Mouse (Mus musculus): ENCODE measurements at regions not wholly inside any gene's neighbourhood (a gene's known extent, or its start where the extent isn't known, plus 50 kb on each side); places are given as distances from the start of the nearest gene placed in this dataset.
"Not testable (repeated sequence)": the region's sequence is repeated elsewhere in the genome, so short reads cannot be mapped to it uniquely, and the experiment has no call there.

- DNase-seq (ENCODE audit: low spot score in 2 of 2) = no peak
- intact Hi-C loops (cut with DNase I) = no loop called here
Measured at GRCm38 (mm10) chr7:138514171-138514570, 116.6 kb upstream of the Tcerg1l start.

- no peak for DNase-seq (ENCODE audit: low spot score in 2 of 2)
- intact Hi-C loops (cut with DNase I) = no loop called here
Measured at GRCm38 (mm10) chr7:138505205-138505604, 107.7 kb upstream of the Tcerg1l start.

GRCm38 (mm10) chr7:138503986-138504385 lies 106.5 kb upstream of the Tcerg1l start:
- intact Hi-C loops (cut with DNase I) = no loop called here
- DNase-seq (ENCODE audit: low spot score in 2 of 2) = no peak

GRCm38 (mm10) chr7:138503016-138503415 lies 105.5 kb upstream of the Tcerg1l start:
- intact Hi-C loops (cut with DNase I) = no loop called here
- no peak for DNase-seq (ENCODE audit: low spot score in 2 of 2)

- intact Hi-C loops (cut with DNase I) = no loop called here
- peak in 1 of 2 experiments; percentile 15 for DNase-seq (ENCODE audit: low spot score in 2 of 2)
Measured at GRCm38 (mm10) chr7:138501347-138502014, 104.0 kb upstream of the Tcerg1l start.

GRCm38 (mm10) chr7:138497771-138498170 lies 100.2 kb upstream of the Tcerg1l start:
- intact Hi-C loops (cut with DNase I) = no loop called here
- DNase-seq (ENCODE audit: low spot score in 2 of 2) = no peak

GRCm38 (mm10) chr7:138497202-138497601 lies 99.7 kb upstream of the Tcerg1l start:
- intact Hi-C loops (cut with DNase I) = no loop called here
- no peak for DNase-seq (ENCODE audit: low spot score in 2 of 2)

GRCm38 (mm10) chr7:138493661-138494060 lies 96.1 kb upstream of the Tcerg1l start:
- intact Hi-C loops (cut with DNase I) = no loop called here
- peak in 1 of 2 experiments; percentile 3 for DNase-seq (ENCODE audit: low spot score in 2 of 2)

GRCm38 (mm10) chr7:138492261-138492660 lies 94.7 kb upstream of the Tcerg1l start:
- no peak for DNase-seq (ENCODE audit: low spot score in 2 of 2)
- intact Hi-C loops (cut with DNase I) = no loop called here

GRCm38 (mm10) chr7:138489471-138489870 lies 91.9 kb upstream of the Tcerg1l start:
- intact Hi-C loops (cut with DNase I) = no loop called here

GRCm38 (mm10) chr7:138488201-138488720 lies 90.7 kb upstream of the Tcerg1l start:
- intact Hi-C loops (cut with DNase I) = no loop called here
- DNase-seq (ENCODE audit: low spot score in 2 of 2) = no peak

More at GRCm38 (mm10) chr7:138489471-138489870, 91.9 kb upstream of the Tcerg1l start:
- DNase-seq (ENCODE audit: low spot score in 2 of 2) = no peak

- intact Hi-C loops (cut with DNase I) = no loop called here
- no peak for DNase-seq (ENCODE audit: low spot score in 2 of 2)
Measured at GRCm38 (mm10) chr7:138472891-138473455, 75.4 kb upstream of the Tcerg1l start.

- no peak for DNase-seq (ENCODE audit: low spot score in 2 of 2)
- intact Hi-C loops (cut with DNase I) = no loop called here
Measured at GRCm38 (mm10) chr7:138472371-138472770, 74.8 kb upstream of the Tcerg1l start.

GRCm38 (mm10) chr7:138469211-138469610 lies 71.7 kb upstream of the Tcerg1l start:
- no peak for DNase-seq (ENCODE audit: low spot score in 2 of 2)
- intact Hi-C loops (cut with DNase I) = no loop called here

- intact Hi-C loops (cut with DNase I) = no loop called here
- DNase-seq (ENCODE audit: low spot score in 2 of 2) = no peak
Measured at GRCm38 (mm10) chr7:138468436-138468835, 70.9 kb upstream of the Tcerg1l start.

- intact Hi-C loops (cut with DNase I) = no loop called here
- no peak for DNase-seq (ENCODE audit: low spot score in 2 of 2)
Measured at GRCm38 (mm10) chr7:138467981-138468380, 70.5 kb upstream of the Tcerg1l start.

- DNase-seq (ENCODE audit: low spot score in 2 of 2) = no peak
- intact Hi-C loops (cut with DNase I) = no loop called here
Measured at GRCm38 (mm10) chr7:138467386-138467785, 69.9 kb upstream of the Tcerg1l start.

GRCm38 (mm10) chr7:138457964-138458363 lies 60.4 kb upstream of the Tcerg1l start:
- intact Hi-C loops (cut with DNase I) = no loop called here

GRCm38 (mm10) chr7:138455371-138455770 lies 57.8 kb upstream of the Tcerg1l start:
- intact Hi-C loops (cut with DNase I) = no loop called here
- DNase-seq (ENCODE audit: low spot score in 2 of 2) = no peak

More at GRCm38 (mm10) chr7:138457964-138458363, 60.4 kb upstream of the Tcerg1l start:
- no peak for DNase-seq (ENCODE audit: low spot score in 2 of 2)

GRCm38 (mm10) chr7:138454498-138455225 lies 57.1 kb upstream of the Tcerg1l start:
- DNase-seq (ENCODE audit: low spot score in 2 of 2); intact Hi-C loops (cut with DNase I): not testable (repeated sequence)

GRCm38 (mm10) chr7:138451321-138451720 lies 53.8 kb upstream of the Tcerg1l start:
- intact Hi-C loops (cut with DNase I) = no loop called here
- peak; percentile 31 to 86 for DNase-seq (ENCODE audit: low spot score in 2 of 2)
